Mouse (Mus musculus): ENCODE data around the gene Zfp931.
"Not testable (repeated sequence)": the region's sequence is repeated elsewhere in the genome, so short reads cannot be mapped to it uniquely, and the experiment has no call there.

Gene Zfp931

DNA sequence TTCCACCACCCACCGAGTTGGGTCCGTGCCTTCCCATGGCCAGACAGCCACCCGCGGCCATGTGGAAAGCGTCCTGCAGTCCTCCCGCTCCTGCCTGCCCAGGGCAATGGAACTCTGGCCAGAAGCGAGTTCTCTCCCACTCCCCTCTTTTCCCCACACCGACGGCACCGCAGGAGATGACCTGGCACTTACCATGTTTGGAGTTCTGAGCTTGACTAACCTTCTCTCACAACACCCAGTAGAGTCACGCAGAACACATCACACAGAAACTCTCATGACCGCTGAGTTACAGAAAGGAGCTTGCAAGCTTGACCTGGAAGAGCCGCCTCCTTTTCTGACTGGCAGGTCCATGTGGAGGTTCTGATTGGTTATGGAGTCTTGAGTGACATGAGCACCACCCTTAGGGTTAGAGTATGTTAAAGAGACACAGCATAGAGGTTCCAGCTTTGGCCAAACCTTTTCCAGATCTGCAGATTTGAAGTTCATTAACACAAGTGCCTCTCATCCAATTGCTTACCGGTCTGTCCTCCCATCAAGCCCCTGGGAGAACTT is at the start of gene Zfp931:
Zfp931 (minus strand) TSS at position 311 of the 552 bp plus-strand sequence.
- peak; percentile 98 for DNase-seq

DNA sequence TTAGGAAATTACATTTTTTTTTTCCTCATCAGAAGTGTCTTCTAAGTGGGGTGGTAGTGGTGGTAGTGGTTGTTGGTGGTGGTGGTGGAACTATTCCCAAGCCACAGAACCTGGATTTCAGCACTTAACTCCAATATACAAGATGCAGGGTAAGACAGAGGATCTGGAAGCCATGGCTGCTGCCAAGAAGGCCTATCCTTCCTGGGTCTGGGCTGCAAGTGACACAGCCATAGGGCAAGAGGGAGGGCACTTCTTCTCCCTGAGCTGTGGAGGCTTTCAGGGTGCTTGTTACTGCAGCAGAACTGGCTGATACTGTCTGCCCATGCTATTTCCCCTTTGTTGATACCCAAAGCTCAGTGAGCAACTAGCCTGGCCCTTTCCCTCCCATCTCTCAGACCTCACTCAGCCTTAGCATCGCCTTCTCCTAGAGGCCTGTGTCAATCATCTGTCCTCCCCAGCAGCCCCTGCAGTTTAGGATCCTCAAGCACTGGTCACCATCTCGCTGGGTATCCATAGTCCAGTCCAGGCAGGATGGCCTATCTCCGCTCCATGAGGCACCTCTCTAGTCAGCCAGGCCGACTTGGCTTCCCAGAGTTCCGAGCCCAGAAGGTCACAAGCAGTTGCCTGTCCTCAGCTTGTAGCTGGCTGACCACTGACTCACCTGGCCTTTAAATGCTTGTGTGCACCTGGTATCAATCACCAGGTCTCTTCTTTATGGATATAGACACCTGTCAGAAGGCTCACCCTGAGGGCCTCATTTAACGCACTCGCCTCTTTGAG is 48.0 kb upstream of the Zfp931 start:
- DNase-seq: peak; percentile 66

DNA sequence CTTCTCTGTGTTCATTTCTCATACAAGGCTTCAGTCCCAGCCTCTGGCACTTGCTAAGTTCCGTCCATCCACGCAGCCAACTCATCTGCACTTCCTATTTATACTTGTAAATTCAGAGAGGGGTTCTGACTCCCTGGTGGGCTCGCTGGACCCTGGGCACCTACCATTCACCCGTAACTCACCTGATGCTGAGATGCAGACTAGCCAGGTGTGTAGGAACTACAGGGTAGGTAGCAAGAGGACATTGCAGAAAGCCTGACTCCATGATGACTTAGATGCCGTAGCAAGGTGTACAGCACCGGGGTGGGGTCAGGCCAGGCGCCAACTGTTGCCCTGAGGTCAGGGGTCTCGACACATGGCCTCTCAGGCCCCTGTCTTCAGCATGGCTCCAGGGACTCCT is 47.2 kb upstream of the Zfp931 start:
- DNase-seq: peak; percentile 85

DNA sequence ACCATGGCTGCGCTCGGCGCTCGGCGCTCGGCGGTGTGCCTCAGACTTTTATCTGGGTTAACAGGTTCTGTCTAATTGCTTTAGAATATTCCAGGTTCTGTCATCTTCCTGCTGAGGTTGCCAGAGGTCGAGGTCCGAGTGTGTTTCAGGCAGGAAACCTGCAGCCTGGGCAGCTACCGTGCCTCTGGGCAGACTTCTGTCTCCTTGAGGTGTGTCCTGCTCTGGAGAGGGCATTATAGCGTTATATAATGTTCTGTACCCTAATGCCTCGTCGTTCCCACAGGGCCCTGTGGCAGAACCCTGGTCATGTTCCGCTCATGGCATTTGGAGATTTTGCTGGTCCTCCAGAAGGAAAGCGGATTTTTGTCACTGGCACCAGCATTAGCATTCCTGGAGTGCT is 45.2 kb upstream of the Zfp931 start:
- DNase-seq: peak; percentile 64

DNA sequence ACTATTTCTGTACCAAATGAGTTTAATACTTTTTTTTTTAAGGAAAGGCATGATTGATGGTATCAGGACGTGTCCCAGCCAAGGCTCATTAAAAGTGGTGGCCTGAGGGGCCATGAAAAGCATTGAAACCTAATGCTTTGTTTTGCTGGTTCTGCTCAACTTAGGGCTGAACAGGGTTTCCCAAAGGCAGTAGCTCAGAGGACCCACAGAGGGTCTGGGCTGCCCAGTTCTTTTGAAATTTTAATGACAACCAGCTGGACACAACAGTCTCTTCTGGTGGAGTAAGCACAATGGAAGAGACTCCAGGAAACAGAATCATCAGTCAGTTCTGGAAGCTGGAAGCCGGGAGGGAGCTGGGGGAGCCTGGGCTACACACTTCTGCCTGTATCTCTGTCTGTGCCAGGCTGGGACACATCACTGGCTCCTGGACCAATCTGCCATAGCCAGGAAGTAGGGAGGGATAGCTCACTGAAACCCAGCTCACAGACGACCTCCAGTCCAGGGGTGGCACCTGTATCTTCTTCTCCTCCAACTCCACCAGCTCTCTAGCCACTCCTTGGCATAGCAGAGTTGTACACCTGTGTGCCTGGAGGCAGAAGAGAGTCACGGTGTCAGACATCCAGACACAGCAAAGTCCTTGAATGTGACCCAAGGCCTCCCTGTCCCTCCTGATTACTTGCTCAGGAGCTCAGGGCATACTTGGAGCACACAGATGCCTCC is 43.8 kb upstream of the Zfp931 start:
- DNase-seq: peak; percentile 74

DNA sequence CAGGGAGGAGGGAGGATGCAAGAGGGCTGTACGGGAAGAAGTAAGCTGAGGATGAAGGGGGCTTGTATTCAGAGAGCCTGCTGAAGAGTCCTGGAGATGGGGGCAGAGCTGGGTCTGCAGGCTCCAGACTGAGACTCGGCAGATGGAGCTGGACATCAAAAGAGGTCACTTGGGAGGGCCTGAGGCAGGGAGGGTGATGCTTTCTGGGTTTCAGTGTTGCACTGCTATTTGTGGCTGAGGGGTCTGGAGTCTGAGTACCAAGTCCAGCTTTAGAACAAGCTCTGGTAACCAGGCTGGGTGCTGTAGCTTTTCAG is 43.1 kb upstream of the Zfp931 start:
- peak; percentile 31 for DNase-seq

DNA sequence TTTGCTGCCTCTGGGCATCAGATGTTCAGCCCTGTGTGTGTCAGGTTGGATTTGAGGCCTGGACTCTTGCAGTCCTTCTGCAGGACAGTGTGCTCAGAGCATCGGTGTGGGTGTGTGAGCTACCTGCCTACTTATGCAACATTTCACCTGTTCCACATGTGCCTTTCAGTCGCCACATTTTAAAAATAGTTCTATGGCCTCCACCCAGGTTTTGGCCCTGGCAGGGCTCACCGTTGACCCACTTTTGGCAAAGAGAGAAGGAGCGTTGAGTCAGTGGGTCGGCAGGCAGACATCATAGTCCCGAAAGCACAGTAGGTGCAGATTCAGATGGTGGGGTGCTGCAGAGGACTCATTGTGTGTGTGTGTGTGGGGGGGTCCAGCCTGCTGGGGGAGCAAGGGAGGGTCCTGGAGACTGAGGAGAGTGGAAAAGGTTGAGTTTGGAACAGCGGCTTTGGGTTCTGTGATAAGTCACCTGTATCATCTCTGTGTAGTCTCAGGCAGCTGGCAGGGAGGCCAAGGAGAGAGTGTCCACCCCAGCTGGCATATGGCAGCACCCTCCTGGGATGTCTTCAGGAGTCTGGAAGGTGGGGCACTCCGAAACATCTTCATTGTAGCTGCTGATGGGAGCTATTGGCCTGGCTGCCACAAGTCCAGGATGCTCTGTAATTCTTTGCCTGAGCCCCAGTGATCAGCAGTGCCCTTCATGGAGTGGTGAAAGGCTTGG is 42.5 kb upstream of the Zfp931 start:
- DNase-seq: peak; percentile 76

DNA sequence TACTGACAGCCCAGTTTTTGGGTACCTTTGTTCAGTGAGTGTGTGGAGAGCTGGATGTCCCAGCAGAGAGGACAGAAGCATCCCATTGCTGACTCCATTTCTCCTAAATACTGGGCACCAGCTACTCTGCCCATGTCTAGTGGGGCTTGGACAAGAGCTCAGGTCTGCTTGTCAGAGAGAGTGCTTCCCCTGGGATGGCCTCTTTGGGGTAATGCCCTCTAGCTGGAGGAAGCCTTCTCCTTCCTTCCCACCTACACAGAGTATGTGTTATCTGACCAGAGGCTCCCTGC is 42.0 kb upstream of the Zfp931 start:
- peak; percentile 57 for DNase-seq

DNA sequence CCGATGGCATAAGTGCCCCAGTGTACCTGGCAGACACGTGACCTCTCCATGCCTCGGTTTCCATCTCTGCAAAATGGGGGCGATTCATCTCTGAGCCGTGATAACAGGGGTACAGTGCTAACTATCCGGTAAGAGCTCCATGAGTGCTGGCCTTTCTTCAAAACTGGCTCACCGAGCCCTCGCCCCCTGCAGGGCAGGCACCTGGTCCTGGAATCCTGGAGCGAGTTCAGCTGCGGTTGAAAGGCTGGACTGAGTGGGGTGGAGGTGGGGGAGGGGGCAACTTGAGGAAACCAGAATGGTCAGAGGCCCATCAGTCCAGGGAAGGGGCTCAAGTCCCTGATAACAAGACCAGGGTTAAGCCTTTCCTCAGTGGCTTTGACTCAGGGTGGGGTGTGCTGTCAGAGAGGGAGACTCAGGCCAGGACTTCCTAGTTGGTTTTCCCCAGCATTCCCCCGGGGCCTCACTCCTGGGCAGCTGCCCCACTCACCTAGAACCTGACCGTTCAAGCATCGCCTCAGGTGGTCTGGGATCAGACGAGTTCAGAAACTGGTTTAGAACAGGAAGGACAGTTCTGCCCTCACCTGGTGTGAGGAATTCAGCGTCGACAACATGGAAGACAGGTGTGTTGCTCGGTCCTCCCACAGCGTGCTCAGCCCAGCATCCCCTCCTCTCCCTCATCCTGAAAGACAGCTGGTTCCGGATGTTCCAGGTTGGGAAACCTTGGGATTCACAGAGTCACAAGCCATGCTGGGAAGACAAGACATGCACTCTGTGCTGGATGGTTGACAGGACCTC is 41.5 kb upstream of the Zfp931 start:
- DNase-seq: peak; percentile 84

DNA sequence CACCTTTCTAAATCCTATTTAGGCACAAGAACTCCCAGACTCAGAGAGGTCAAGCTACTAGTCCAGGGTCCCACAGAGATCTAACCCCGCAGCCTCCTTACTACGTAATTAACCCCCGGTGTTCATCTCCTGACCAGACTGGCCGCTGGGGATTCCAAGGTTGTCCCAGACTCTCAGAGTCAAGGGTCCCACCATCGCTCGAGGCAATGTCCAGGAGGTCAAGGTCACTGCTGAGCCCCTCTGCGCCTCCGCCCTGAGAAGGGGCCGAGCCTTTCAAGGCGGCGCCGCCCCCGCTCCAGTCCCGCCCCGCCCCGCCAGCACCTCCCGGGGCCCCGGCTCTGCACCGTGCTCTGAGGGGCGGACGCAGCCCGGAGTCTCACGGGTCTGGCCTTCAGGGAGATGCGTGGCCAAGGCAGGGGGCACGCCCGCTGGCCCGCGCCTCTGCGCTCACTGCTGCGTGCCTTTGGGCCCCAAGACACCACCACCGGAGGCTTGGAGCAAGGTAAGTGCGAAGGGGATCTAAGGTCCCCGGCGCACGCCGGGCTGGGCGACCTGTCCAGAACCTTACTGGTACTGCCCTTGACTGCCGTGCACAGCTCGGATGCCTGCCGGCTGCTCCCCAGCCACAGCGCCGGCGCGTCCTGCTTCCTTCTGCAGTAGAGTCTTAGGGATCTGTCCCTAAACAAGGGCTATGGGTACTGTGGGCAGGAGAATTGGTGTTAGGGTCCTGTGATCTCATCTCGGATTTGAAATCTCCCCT is 40.7 kb upstream of the Zfp931 start, which contains the start of gene Phactr3:
Phactr3 (plus strand) TSS at position 175 of the 760 bp plus-strand sequence.
- peak; percentile 84 for DNase-seq

DNA sequence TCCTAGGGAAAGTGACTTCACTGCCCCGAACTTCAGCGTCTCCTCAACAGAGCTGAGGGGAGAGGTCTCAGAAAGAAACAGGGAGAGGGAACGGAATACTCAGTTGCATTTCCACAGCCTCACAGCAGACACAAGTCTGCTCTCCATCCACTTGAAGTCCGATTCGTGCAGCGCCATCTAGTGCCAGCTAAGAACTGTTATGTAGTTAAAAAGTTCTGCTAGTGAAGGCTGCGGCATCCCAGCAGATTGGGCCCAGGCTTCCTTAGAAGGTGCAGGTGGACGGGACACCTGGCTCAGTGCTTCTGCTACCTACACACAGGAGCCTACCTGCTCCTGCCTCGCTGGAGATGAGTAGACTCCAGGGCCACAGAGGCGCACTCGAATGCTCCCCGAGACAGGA is 39.7 kb upstream of the Zfp931 start:
- peak; percentile 76 for DNase-seq

DNA sequence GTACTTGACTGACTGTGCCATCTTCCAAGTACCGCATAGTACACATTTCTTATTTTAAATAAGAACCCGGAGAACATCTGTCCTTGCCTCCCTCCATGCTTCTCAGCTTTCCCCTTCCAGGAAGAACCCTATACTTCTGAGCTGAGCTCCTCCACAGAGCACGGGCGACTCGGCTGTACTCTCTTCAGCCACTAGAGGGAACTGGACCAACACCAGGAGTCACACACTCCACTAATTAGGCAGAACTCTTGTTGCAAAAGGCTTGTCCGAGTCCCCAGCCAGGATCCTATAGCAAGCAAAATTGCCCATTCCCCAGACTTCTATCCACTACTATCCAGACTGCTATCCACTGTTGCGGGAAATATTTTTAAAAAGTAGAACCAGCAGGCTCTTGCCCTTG is 23.7 kb upstream of the Zfp931 start:
- no peak for DNase-seq

DNA sequence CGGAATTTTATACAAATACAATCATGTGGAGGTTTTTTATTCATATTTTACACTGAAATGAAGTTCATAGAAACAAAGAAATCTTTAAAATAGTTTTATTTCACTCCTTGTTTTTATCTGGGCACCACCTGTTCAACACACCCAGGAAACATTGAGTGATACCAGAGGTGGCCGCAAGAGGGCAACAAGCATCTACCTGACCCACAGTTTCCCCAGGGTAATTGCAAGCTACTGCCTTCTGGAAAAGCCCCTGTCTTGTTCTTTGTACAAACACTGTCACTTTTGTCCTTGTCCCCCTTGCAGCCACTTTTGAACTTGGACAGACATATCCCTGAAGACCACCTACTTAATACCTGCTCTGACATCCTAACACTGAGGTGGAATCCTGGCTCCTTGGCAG is 19.7 kb upstream of the Zfp931 start:
- DNase-seq: peak; percentile 90

DNA sequence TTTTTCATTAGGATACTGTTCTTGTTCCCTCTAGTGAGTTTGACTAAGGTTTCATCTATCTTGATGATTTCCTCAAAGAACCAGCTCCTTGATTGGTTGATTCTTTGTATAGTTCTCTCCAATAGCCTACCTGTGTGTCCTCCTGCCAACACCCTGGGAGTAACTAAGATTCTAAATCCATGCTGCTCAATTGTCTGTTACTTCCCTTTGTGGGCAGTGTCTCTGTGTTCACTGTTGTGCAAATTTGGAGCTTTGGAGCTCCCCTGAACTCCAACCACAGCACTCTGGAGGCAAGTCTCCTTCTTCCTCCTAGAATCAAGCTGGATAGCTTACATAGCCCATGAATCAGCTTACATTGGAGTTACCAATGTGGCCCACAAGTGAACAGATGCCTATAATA is 11.3 kb upstream of the Zfp931 start:
- no peak for DNase-seq

DNA sequence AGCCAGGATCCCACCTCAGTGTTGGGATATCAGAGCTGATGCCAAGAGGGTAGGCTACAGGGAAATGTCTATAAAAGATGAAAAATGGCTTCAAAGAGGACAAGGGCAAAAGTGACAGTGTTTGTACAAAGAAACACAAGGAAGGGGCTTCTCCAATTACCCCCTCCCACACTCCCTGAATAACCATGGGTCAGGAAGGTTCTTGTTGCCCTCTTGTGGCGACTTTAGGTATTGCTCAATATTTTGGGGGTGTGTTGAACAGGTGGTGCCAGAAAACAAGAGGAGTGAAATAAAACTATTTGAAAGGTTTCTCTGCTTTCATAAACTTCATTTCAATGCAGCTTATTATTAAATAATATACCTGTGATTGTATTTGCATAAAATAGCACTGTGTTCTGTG is 20.1 kb downstream of the Zfp931 start:
- peak; percentile 92 for DNase-seq

DNA sequence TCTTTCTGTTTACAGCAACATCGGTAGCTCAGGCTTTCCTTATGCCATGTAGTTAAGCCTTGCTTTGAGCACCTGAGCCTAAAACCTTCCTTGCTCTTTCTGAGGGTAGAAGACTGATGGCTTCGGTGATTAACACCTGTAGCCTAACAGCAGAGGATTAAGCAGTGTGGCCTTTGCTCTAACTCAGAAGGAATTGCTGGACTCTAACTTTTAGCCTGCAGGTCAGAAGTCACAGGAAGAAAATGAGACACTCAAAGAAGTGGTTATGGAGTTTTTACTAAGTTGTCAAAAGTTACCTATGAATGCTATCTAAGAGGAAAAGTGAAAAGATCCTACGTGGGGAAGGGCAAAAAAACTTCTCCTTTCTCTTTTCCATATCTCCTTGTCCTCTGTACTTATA is 50.7 kb downstream of the Zfp931 start:
- DNase-seq: not testable (repeated sequence)

DNA sequence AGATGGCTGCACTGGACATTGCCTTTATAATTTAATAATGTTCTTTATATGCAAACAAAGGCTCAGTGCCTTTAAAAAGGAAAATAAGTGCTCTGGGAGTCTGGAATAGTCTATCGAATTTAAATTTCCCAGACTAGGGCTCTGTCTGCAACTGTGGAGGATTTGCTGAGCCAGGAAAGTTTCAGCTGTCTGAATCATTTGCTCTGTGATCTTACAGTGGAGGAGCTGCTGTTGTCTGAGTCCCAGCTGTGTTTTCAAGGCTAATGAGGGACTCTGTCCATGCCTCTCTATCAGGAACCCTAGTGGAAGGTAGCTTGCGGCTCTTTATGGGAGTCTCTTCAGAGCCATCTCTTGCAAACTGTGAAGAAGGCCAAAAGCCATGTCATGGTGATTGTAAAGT is 54.4 kb downstream of the Zfp931 start:
- not testable (repeated sequence) for DNase-seq

DNA sequence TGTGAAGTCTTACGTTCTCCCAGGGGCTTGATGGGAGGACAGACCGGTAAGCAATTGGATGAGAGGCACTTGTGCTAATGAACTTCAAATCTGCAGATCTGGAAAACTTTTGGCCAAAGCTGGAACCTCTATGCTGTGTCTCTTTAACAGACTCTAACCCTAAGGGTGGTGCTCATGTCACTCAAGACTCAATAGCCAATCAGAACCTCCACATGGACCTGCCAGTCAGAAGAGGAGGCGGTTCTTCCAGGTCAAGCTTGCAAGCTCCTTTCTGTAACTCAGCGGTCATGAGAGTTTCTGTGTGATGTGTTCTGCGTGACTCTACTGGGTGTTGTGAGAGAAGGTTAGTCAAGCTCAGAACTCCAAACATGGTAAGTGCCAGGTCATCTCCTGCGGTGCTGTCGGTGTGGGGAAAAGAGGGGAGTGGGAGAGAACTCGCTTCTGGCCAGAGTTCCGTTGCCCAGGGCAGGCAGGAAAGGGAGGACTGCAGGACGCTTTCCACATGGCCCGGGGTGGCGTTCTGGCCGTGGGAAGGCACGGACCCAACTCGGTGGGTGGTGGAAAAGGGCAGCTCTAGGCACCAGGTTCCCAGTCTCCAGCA is 55.2 kb downstream of the Zfp931 start, which contains the start of gene Zfp971:
Zfp971 (plus strand) TSS at position 274 of the 601 bp plus-strand sequence.
- peak; percentile 98 for DNase-seq

DNA sequence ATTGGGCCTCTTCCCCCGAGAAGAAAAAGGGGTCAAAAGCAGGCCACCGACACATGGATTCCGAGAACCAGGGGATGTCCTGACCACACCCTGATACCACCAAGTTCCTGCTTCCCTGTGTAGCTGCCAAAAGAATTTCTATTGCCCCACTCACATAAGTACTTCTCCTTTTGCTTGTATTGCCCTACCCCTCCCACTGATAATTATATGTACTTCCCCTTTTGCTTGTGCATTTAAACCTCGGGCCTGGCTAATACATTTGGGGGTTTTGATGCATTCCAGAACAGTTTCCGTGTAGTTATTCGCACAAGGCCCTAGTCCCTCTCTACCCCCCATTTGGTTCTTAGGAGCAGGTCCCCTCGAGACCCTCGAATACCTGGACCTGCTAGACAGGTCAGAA is 57.5 kb downstream of the Zfp931 start:
- DNase-seq: peak; percentile 95

DNA sequence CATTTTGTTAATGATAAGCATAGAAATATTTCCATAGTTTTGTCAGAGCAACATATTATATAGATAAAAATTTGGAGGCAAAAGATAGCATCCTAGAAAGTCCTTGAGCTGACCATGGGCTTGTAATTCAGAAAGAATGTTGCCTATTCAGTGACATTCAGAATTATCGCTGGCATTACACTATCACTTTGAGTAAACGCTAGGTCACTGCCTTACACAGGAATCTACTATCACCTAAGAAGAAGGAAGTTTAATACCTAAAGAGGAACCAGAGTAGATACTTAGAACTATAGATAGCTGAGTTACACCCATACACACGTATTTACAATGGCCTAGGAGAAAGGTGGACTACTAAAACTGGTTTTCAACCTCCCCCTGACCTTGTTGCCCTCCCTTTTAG is 58.8 kb downstream of the Zfp931 start:
- DNase-seq: not testable (repeated sequence)

All from heart, adult 11 months (tissue).